Mouse (Mus musculus) thymus, postnatal 25 days (tissue): ENCODE data around the gene Tmub1.

Experiments
- DNase-seq: peaks from one replicate; pipeline ENCODE4 v3.0.0; 2022

The Tmub1 gene

GRCm38 (mm10) chr5:24453283-24453984 lies 5.8 kb upstream of the Tmub1 start:
- no peak for DNase-seq

- peak; percentile 37 for DNase-seq
Observed at GRCm38 (mm10) chr5:24452691-24453233, 5.1 kb upstream of the Tmub1 start.

GRCm38 (mm10) chr5:24452030-24452690 lies 4.5 kb upstream of the Tmub1 start, which contains the start of gene Agap3:
Gene Agap3 (plus strand): TSS chr5:24452177.
- DNase-seq, result peak; percentile 51

- DNase-seq, result peak; percentile 86
Observed at GRCm38 (mm10) chr5:24451264-24452029, 3.8 kb upstream of the Tmub1 start.

DNA sequence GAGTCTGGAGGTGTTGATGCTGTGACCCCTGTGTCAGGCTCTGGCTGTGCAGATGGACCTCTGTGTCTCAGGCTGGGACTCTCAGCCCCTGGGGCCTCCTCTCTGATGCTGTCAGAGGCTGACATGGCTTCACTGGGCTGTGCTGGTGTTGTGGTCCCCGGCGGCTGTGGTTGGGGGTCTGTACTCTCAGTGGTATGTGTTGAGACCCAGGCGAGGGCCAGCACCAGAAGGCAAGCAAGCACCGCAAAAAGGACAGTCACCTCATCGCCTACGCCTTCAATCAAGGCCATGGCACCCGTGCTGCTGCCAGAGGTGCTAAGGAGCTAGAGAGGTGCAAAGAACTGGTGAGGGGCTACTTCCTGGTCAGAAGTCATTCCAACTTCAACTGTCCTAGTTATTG lies 1.0 kb downstream of the Tmub1 start:
- no peak for DNase-seq

- no peak for DNase-seq
Observed at GRCm38 (mm10) chr5:24445428-24446080, 2.1 kb downstream of the Tmub1 start.

- DNase-seq, result peak; percentile 93
Observed at GRCm38 (mm10) chr5:24444746-24445427, 2.8 kb downstream of the Tmub1 start, which contains the start of gene Fastk. Gene Fastk (minus strand): TSS chr5:24445287.

DNA sequence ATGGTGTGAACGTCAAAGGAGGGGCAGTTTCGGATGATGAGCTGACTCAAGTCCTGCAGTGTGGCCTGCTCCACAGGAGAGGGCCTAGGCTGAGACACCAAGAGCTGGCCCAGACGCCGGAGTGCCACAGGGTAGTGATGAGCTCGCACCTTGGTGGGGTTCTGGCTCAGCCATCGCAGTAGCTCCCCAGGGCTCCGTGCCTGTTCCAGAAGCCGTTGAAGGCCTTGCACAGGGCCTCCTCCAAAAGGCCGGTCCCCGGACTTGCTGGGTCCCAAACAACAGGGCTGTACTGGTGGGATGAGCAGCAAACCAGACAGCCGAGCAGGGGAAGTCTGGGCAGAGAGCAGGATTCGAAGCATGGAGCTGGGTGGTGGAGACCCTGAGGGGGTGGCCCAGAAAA lies 3.7 kb downstream of the Tmub1 start:
- no peak for DNase-seq

DNA sequence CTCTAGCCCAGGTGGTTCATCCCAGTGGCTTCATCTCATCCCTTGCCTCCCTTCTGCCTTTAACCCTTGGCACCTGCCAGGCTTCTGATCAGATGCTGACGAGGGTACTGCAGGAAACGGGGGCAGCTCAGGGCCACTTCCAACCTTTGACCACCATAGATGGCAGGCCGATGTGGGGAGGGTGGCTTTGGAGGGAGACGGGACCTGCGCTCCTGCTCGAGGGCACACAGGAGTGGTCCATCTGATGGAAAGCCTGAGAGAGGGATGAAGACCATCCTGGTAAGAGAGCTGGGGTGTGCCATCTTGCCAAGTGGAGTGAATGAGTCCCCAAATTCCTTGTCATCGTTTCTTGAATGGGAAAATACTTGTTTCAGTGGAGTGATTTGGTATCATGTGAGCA lies 4.5 kb downstream of the Tmub1 start:
- no peak for DNase-seq

DNA sequence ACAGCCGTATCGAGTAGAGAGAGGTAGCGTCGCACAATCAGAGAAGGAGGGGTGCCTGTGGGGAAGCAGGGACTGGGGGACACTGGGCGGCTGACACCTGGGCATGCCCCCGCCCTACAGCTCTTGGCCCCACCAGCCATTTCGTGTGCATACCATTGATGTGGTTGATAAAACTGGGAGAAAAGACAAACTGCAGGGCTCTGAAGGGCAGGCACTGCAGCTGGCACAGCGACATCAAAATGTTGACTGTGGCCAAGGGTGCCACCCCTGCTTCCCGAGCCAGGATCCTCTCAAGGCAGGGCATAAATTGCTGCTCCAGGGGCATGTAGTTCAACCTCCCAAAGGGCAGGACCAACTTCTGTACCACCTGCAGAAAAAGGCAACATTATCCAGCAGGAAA lies 5.6 kb downstream of the Tmub1 start:
- peak; percentile 28 for DNase-seq

GRCm38 (mm10) chr5:24441187-24441586 lies 6.5 kb downstream of the Tmub1 start:
- DNase-seq, result no peak

GRCm38 (mm10) chr5:24433993-24434392 lies 13.7 kb downstream of the Tmub1 start:
- no peak for DNase-seq

- DNase-seq, result no peak
Observed at GRCm38 (mm10) chr5:24428596-24428995, 19.1 kb downstream of the Tmub1 start.

DNA sequence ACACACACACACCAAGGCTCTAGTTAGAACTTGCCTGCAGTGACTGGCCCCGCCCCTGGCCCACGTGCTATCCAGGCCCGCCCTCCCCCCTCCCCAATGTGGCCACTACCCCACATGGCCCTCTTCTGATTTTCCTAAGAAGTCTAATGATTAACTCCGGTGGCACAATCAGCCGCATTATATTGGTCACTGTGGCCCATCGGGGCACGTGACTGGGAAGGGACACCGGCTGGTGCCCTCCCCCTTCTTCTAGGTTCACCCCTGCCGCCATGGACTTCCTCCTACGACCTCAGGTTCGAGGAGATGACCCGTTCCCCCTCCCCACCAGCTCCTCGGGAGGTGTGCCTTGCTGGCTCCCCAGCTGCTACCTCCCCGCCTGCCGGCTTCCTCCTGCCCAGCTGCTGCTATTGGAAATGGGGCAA lies 19.7 kb downstream of the Tmub1 start:
- no peak for DNase-seq

GRCm38 (mm10) chr5:24427285-24427633 lies 20.4 kb downstream of the Tmub1 start:
- no peak for DNase-seq

DNA sequence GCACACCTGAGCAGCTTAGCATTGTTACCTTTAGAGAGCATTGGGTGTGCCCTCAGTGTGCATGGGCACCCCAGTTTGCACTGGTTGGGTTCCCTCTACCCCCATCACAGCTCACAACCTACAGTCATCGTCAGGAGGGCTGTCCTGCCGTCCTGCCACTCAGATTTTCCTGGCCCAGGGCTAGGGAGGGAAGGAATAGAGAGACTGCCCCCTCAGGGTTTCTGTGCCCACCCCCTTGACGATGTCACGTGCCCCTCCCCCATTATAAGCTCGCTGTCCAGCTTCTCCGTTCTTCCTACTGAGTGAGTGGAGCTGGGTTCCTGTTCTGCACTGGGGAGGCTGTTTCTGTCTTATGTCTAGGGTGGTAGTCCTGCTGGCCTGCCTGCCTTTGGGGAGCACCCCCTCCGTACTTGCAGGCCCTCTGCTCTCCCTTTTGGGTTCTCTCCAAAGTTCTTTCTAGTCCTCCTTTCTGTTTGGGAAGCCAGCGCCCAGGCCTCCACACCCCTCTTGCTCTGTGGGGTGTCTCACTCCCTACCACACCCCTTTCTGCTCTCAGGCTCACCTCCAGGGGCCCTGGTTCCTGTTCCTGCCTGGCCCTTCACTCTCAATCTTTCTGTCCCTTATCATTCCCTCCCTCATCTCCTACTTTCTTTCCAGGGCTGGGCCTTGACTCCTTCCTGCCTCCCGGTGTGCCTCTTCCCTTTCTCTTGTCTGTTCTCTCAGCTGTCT lies 20.9 kb downstream of the Tmub1 start:
- DNase-seq, result no peak

DNA sequence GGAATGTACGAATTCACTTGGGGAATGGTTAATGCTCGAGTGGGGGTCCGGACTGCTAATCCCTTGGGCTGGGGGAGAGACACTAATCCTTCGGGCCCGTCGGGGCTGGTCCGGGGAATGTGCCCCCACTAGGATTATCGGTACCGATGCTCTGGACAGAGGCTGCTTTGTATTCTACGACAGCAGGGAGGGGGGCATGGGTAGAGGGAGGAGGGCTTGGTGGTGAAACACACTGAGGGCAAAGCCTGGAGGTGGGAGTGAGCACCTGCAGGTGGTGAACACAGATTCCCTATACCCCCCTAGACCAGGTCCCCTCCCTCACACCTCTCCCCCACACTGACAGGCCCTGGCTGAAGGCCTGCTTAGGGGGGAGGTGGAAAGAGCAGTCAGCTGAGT lies 21.6 kb downstream of the Tmub1 start:
- peak; percentile 31 for DNase-seq

GRCm38 (mm10) chr5:24425421-24426036 lies 22.1 kb downstream of the Tmub1 start:
- peak; percentile 78 for DNase-seq

- DNase-seq, result peak; percentile 85
Observed at GRCm38 (mm10) chr5:24424861-24425411, 22.7 kb downstream of the Tmub1 start.

DNA sequence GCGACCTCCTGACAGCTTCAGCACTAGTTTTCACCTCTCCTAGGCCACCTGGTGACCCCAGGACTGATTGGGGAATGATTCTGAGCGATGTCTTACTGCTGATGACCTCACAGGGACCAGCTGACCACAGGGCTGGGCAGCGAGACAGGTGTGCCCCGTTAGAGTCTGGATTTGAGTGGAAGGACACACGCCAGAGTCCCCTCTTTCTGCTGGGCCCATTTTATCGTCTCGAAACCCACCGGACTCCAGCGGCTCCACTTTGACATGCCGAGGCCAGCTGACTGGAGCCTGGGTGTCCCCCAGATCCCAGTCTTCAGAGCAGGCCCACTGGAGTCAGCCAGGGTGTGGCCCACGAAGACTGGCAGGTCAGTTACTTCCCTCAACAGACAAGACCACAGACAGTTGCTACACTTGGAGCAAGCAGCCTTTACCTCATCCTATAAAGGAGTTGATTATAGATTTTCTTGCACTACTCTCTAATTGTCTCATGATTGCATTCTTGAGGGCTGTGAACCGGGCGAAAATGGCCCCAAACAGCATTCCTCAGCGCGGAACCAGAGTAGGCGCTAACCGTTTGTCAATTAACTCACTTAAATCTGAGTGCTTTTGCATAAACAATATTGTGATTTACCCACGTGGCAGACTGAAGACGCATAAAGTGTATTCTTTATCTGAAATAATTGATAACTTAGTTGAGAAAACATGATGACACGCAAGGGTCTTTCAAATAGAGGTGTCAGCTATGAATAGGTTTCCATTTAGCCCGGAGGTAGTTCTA lies 23.5 kb downstream of the Tmub1 start:
- no peak for DNase-seq
